Mouse (Mus musculus) MEL (cell line): ENCODE results near the gene Plbd2. TPM values are rescaled to one million over a fixed set of nuclear protein-coding genes. Genes with fewer than 3 reads are reported as not detected.

Source experiments
- DNase-seq: peaks from one replicate; pipeline ENCODE4 v3.0.0; 2011; ENCODE audit warnings: low read depth, low spot score
- H3K27ac ChIP-seq: 2 replicates; pipeline ENCODE4 v1.5.1; 2012; ENCODE audit warnings: low read depth, mild to moderate bottlenecking, control low read depth, low read length, moderate library complexity; ENCODE audit not compliant: control insufficient read depth
- H3K27me3 ChIP-seq, 2 experiments: fragments of 150-350 bp in 1 of 2; sonication (generic) in 1 of 2; 2 replicates each; pipeline ENCODE4 v1.6.1; 2012; ENCODE audit warnings: low read length in 2 of 2, mild to moderate bottlenecking in 2 of 2, improper control_type of control experiment in 1 of 2, moderate library complexity in 1 of 2; ENCODE audit not compliant: insufficient read depth in 2 of 2, control insufficient read depth in 1 of 2
- H3K36me3 ChIP-seq, 2 experiments: 2 replicates each; pipeline ENCODE4 v1.6.1; 2012 to 2014; ENCODE audit warnings: low read length in 2 of 2, improper control_type of control experiment in 1 of 2, inconsistent platforms in 1 of 2, mild to moderate bottlenecking in 1 of 2; ENCODE audit not compliant: insufficient read depth in 2 of 2, control insufficient read depth in 1 of 2
- H3K4me1 ChIP-seq, 2 experiments: fragments of 150-350 bp in 1 of 2; sonication (generic) in 1 of 2; 2 replicates each; pipeline ENCODE4 v1.6.1; 2012; ENCODE audit warnings: low read length in 2 of 2, improper control_type of control experiment in 1 of 2, mild to moderate bottlenecking in 1 of 2; ENCODE audit not compliant: insufficient read depth in 2 of 2, control insufficient read depth in 1 of 2
- H3K4me3 ChIP-seq, 2 experiments: fragments of 150-350 bp in 1 of 2; sonication (generic) in 1 of 2; 2 replicates each; pipeline ENCODE4 v1.5.1; 2012; ENCODE audit warnings: low read depth in 2 of 2, low read length in 2 of 2, mild to moderate bottlenecking in 2 of 2, moderate library complexity in 2 of 2, control low read depth in 1 of 2, improper control_type of control experiment in 1 of 2; ENCODE audit not compliant: control insufficient read depth in 1 of 2, insufficient read depth in 1 of 2
- H3K79me2 ChIP-seq: 2 replicates; pipeline ENCODE4 v1.6.1; 2012; ENCODE audit warnings: mild to moderate bottlenecking, low read length, moderate library complexity; ENCODE audit not compliant: control insufficient read depth, poor library complexity, insufficient read depth
- H3K9ac ChIP-seq: 2 replicates; pipeline ENCODE4 v1.6.1; 2012; ENCODE audit warnings: low read depth, mild to moderate bottlenecking, control low read depth, low read length, moderate library complexity; ENCODE audit not compliant: control insufficient read depth, poor library complexity, severe bottlenecking
- H3K9me3 ChIP-seq: fragments of 150-350 bp; sonication (generic); replicated peaks from 2 replicates; pipeline ENCODE4 v1.6.1; 2012; ENCODE audit warnings: mild to moderate bottlenecking, low read length, improper control_type of control experiment, moderate library complexity; ENCODE audit not compliant: insufficient read depth
- BHLHE40 ChIP-seq: IDR thresholded peaks from 2 replicates; pipeline ENCODE4 v1.6.1; 2012; ENCODE audit warnings: low read depth, mild to moderate bottlenecking, inconsistent platforms, low read length, improper control_type of control experiment, borderline replicate concordance
- CHD1 ChIP-seq: IDR thresholded peaks from 2 replicates; pipeline ENCODE4 v1.6.1; 2012; ENCODE audit warnings: low read depth, mild to moderate bottlenecking, inconsistent platforms, low read length, improper control_type of control experiment
- CHD2 ChIP-seq: IDR thresholded peaks from 2 replicates; pipeline ENCODE4 v1.6.1; 2011; ENCODE audit warnings: low read length, improper control_type of control experiment
- ELF1 ChIP-seq: IDR thresholded peaks from 2 replicates; pipeline ENCODE4 v1.6.1; 2014; ENCODE audit warnings: low read depth, mild to moderate bottlenecking, inconsistent platforms, low read length, improper control_type of control experiment, moderate library complexity
- EP300 ChIP-seq, 2 experiments: IDR thresholded peaks; 2 replicates each; pipeline ENCODE4 v1.6.1; 2011; ENCODE audit warnings: improper control_type of control experiment in 2 of 2, low read length in 2 of 2, low read depth in 1 of 2, mild to moderate bottlenecking in 1 of 2
- ETS1 ChIP-seq: IDR thresholded peaks from 2 replicates; pipeline ENCODE4 v1.6.1; 2012; ENCODE audit warnings: low read depth, mild to moderate bottlenecking, inconsistent platforms, low read length, improper control_type of control experiment, moderate library complexity
- GATA1 ChIP-seq: IDR thresholded peaks from 2 replicates; pipeline ENCODE4 v1.6.1; 2011; ENCODE audit warnings: low read depth, low read length, improper control_type of control experiment
- HCFC1 ChIP-seq: IDR thresholded peaks from 2 replicates; pipeline ENCODE4 v1.6.1; 2012; ENCODE audit warnings: low read depth, mild to moderate bottlenecking, inconsistent platforms, low read length, improper control_type of control experiment, moderate library complexity
- MAX ChIP-seq: IDR thresholded peaks from 2 replicates; pipeline ENCODE4 v1.6.1; 2011; ENCODE audit warnings: low read length, improper control_type of control experiment
- MAZ ChIP-seq: IDR thresholded peaks from 2 replicates; pipeline ENCODE4 v1.6.1; 2012; ENCODE audit warnings: low read depth, mild to moderate bottlenecking, inconsistent platforms, low read length, improper control_type of control experiment
- MEF2A ChIP-seq: IDR thresholded peaks from 2 replicates; pipeline ENCODE4 v1.6.1; 2014; ENCODE audit warnings: low read depth, mild to moderate bottlenecking, inconsistent platforms, low read length, improper control_type of control experiment; ENCODE audit not compliant: poor library complexity, insufficient replicate concordance, severe bottlenecking; ENCODE audit errors: extremely low read depth
- NELFE ChIP-seq: IDR thresholded peaks from 2 replicates; pipeline ENCODE4 v1.6.1; 2011; ENCODE audit warnings: low read depth, low read length, improper control_type of control experiment
- NRF1 ChIP-seq: IDR thresholded peaks from 2 replicates; pipeline ENCODE4 v1.6.1; 2014; ENCODE audit warnings: low read depth, mild to moderate bottlenecking, inconsistent platforms, low read length, improper control_type of control experiment, moderate library complexity; ENCODE audit not compliant: poor library complexity, insufficient read depth, severe bottlenecking
- POLR2A ChIP-seq, 2 experiments: IDR thresholded peaks; 2 replicates each; pipeline ENCODE4 v1.6.1; 2011 to 2012; ENCODE audit warnings: low read length in 2 of 2, mild to moderate bottlenecking in 2 of 2, control low read depth in 1 of 2, improper control_type of control experiment in 1 of 2, low read depth in 1 of 2, moderate library complexity in 1 of 2; ENCODE audit not compliant: control insufficient read depth in 1 of 2, insufficient read depth in 1 of 2, poor library complexity in 1 of 2
- POLR2AphosphoS2 ChIP-seq: IDR thresholded peaks from 2 replicates; pipeline ENCODE4 v1.6.1; 2011; ENCODE audit warnings: low read length, improper control_type of control experiment
- RCOR1 ChIP-seq: IDR thresholded peaks from 2 replicates; pipeline ENCODE4 v1.6.1; 2012; ENCODE audit warnings: low read depth, mild to moderate bottlenecking, inconsistent platforms, low read length, improper control_type of control experiment
- SIN3A ChIP-seq: IDR thresholded peaks from 2 replicates; pipeline ENCODE4 v1.6.1; 2012; ENCODE audit warnings: low read length, improper control_type of control experiment, inconsistent platforms
- TAL1 ChIP-seq: IDR thresholded peaks from 2 replicates; pipeline ENCODE4 v1.6.1; 2012; ENCODE audit warnings: mild to moderate bottlenecking, inconsistent platforms, low read length, moderate library complexity, mixed read lengths
- TCF12 ChIP-seq: IDR thresholded peaks from 2 replicates; pipeline ENCODE4 v1.6.1; 2014; ENCODE audit warnings: low read depth, mild to moderate bottlenecking, inconsistent platforms, low read length, improper control_type of control experiment, moderate library complexity
- USF2 ChIP-seq, 2 experiments: IDR thresholded peaks; 2 replicates each; pipeline ENCODE4 v1.6.1; 2011 to 2012; ENCODE audit warnings: improper control_type of control experiment in 2 of 2, low read length in 2 of 2, borderline replicate concordance in 1 of 2, inconsistent platforms in 1 of 2, low read depth in 1 of 2, mild to moderate bottlenecking in 1 of 2; ENCODE audit not compliant: insufficient read depth in 1 of 2
- ZKSCAN1 ChIP-seq: IDR thresholded peaks from 2 replicates; pipeline ENCODE4 v1.6.1; 2012; ENCODE audit warnings: low read depth, mild to moderate bottlenecking, inconsistent platforms, low read length, improper control_type of control experiment, moderate library complexity
- ZMIZ1 ChIP-seq: IDR thresholded peaks from 2 replicates; pipeline ENCODE4 v1.6.1; 2012; ENCODE audit warnings: low read depth, mild to moderate bottlenecking, inconsistent platforms, low read length, improper control_type of control experiment, moderate library complexity
- polyA plus RNA-seq, 2 experiments: library from polyadenylated mRNA; stranded (reverse) in 1 of 2; unstranded in 1 of 2; fragments of >175 nt in 1 of 2; fragments of >200 nt in 1 of 2; gene quantifications; 2 replicates each; pipeline versions ENCODE4 v1.2.1 to v1.2.4; 2012; ENCODE audit warnings: low replicate concordance in 2 of 2, low read depth in 1 of 2; ENCODE audit not compliant: insufficient read length in 2 of 2, insufficient read depth in 1 of 2, missing spikeins in 1 of 2
- total RNA-seq: library from RNA; depleted of rRNA; stranded (reverse); fragments of 300-350 nt; gene quantifications from 2 replicates; pipeline ENCODE4 v1.2.3, GENCODE M21; 2012

The Plbd2 gene
- total and polyA plus RNA-seq, 3 experiments: 10.1 to 30.5 TPM; not detected in 1

DNA sequence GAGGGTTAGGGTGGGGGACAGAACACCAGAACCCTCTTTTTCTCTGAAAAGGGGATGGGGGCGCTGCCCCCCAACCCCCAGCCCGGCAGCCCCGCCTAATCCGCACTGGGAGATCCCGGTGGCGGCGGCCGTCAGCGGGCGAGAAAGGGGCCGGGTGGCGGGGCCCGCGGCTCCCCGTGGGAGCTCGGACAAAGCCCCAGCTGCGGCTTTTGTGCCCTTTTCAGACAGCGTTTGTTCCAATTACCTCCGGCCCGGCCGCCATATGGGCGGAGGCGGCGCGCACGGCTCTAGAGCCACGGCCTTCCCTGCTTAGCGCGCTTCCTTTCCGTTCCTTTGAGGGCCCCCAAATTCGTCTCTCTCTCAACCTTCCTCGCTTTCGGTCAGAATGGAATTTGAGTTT, 65.4 kb downstream of the Plbd2 start:
- H3K79me2 ChIP-seq: no peaks in the 10 kb centered on the region
- H3K27ac ChIP-seq: no peak overlapping the region
- no peaks in the 10 kb centered on the region for H3K4me1 ChIP-seq
- H3K9me3 ChIP-seq: no peaks in the 10 kb centered on the region
- no peak overlapping the region for H3K4me3 ChIP-seq
- no peak for DNase-seq
- no peaks in the 10 kb centered on the region for H3K36me3 ChIP-seq
- H3K27me3 ChIP-seq: no peaks in the 10 kb centered on the region
- no peak overlapping the region for H3K9ac ChIP-seq
- TF ChIP-seq CHD1 (no peak), MEF2A (no peak), NELFE (no peak), RCOR1 (no peak), ETS1 (no peak), CHD2 (no peak), HCFC1 (no peak), NRF1 (no peak), USF2 (IDR thresholded peaks at IDR 0.05; ENCODE audit: borderline replicate concordance in 1 of 2, insufficient read depth in 1 of 2, low read depth in 1 of 2, low read length in 2 of 2) (no peak), ZMIZ1 (no peak), SIN3A (no peak), MAZ (no peak), ZKSCAN1 (no peak), GATA1 (no peak), BHLHE40 (no peak), EP300 (IDR thresholded peaks at IDR 0.05; ENCODE audit: low read depth in 1 of 2, low read length in 2 of 2) (no peak), POLR2AphosphoS2 (no peak), POLR2A (IDR thresholded peaks at IDR 0.05; ENCODE audit: control insufficient read depth in 1 of 2, insufficient read depth in 1 of 2, low read depth in 1 of 2, low read length in 2 of 2, poor library complexity in 1 of 2) (no peak)

DNA sequence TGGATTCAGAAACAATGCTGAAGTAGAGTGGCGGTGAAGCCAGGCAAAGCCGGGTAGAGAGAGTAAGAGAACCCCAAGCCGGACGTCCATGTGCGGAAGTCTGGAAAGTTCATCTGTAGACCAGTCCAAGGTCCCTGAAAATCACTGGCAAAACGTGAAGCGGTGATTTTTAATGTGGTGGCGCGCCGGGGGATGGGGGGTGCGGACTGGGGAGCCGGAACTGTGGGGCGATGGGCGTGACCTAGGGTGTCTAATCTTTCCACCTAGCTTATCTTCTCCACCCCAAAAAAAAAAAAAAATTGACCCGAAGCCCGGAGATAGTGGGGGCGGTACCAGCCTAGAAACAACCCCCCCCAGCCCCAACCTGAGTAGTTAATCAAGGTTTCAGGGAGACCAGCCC, 65.9 kb downstream of the Plbd2 start:
- TF ChIP-seq POLR2AphosphoS2: no peak
- no peak for TF ChIP-seq TCF12
- no peak for TF ChIP-seq MAX
- no peak for TF ChIP-seq GATA1
- no peak for TF ChIP-seq SIN3A
- no peak for TF ChIP-seq CHD2
- TF ChIP-seq EP300 (IDR thresholded peaks at IDR 0.05; ENCODE audit: low read depth in 1 of 2, low read length in 2 of 2): no peak
- no peak for TF ChIP-seq ETS1
- TF ChIP-seq ELF1: no peak
- TF ChIP-seq TAL1: no peak

More for the DNA sequence above, 65.9 kb downstream of the Plbd2 start:
- Histone ChIP-seq H3K9me3 (no peaks in the 10 kb centered on the region), H3K9ac (no peak overlapping the region), H3K4me3 (no peak overlapping the region), H3K27me3 (no peaks in the 10 kb centered on the region), H3K79me2 (no peaks in the 10 kb centered on the region), H3K27ac (no peak overlapping the region), H3K36me3 (no peaks in the 10 kb centered on the region), H3K4me1 (no peaks in the 10 kb centered on the region)
- DNase-seq: no peak
